Mouse (Mus musculus): Measurements from ENCODE around the gene Jsrp1. TPM values are rescaled to one million over a fixed set of nuclear protein-coding genes. Genes with fewer than 3 reads are reported as not detected.

The Jsrp1 gene
- polyA plus RNA-seq, 1 experiment = 3.2 TPM

- TF ChIP-seq CTCF (conservative IDR thresholded peaks at IDR 0.05; ENCODE audit: insufficient read depth, insufficient read length, low read depth, low read length) (no peak), POLR2A (IDR thresholded peaks at IDR 0.05; ENCODE audit: low read depth, low read length) (peak; percentile 69)
- peak; percentile 100 for DNase-seq
- Histone ChIP-seq H3K4me3 (ENCODE audit: insufficient read depth, low read depth, low read length) (peak within 1 kb of the TSS; percentile 80), H3K36me3 (ENCODE audit: control insufficient read depth, insufficient read depth, low read length) (no peaks in the 10 kb centered on the region), H3K4me1 (ENCODE audit: control insufficient read depth, insufficient read depth, low read length) (peaks cover 26% of the 10 kb centered on the region), H3K27me3 (replicated peaks; ENCODE audit: control insufficient read depth, insufficient read depth, low read length) (no peaks in the 10 kb centered on the region), H3K27ac (ENCODE audit: insufficient read depth, low read depth, low read length) (peak within 1 kb of the TSS; percentile 92)
- under 1% methylated on average over 82 of the region's 82 CpGs for whole genome bisulfite sequencing
Observed at GRCm38 (mm10) chr10:80826151-80827062, 13.1 kb upstream of the Jsrp1 start, which contains the start of gene Oaz1. TSS of gene Oaz1 (plus strand) at chr10:80826656.

GRCm38 (mm10) chr10:80824827-80825226 is 11.5 kb upstream of the Jsrp1 start:
- H3K27me3 ChIP-seq (replicated peaks; ENCODE audit: control insufficient read depth, insufficient read depth, low read length) = no peaks in the 10 kb centered on the region
- no peak overlapping the region for H3K27ac ChIP-seq (ENCODE audit: insufficient read depth, low read depth, low read length)
- WGBS = 58% methylated on average over 2 of the region's 2 CpGs
- no peak for DNase-seq
- no peaks in the 10 kb centered on the region for H3K36me3 ChIP-seq (ENCODE audit: control insufficient read depth, insufficient read depth, low read length)
- H3K4me3 ChIP-seq (ENCODE audit: insufficient read depth, low read depth, low read length) = no peak overlapping the region
- TF ChIP-seq CTCF (conservative IDR thresholded peaks at IDR 0.05; ENCODE audit: insufficient read depth, insufficient read length, low read depth, low read length) (no peak), POLR2A (IDR thresholded peaks at IDR 0.05; ENCODE audit: low read depth, low read length) (no peak)
- peaks cover 16% of the 10 kb centered on the region; the same call in 1 of the 2 replicates for H3K4me1 ChIP-seq (ENCODE audit: control insufficient read depth, insufficient read depth, low read length)

DNA sequence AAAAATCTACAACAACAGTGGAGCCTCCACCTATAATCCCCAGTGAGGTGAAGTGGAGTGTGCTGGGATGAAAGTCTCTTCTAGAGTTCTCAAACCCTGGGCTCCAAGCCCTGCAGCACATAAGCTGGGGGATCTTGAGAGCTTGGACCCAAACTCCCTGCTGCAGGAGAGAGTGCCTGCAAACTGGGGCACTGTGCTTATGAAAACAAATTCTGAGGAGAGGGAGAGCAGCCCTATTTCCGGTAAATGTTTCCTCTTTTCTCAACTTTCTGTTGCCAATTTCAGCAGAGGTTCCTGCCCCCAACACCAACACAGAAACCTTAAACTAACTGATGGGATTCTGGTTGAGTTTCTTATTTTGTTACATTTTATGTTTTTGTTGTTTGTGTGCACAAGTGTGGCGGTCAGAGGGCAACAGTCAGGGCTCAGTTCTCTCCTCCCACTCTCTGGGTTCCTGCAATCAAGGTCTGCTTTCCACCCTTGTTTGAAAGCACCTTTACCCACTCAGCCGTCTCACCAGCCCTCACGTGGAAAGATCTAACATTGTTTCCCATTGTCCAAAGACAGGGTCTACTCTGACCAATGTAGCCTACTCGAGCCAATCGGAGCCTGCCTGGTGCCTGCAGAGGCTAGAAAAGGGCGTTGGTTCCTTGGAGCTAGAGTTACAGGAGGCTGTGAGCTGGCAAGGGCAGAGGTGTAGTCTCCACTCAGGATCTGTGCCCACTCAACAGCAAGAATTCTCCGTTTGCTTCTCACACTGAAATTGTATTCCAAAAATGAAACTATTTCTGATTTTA is 10.7 kb upstream of the Jsrp1 start:
- Histone ChIP-seq H3K36me3 (ENCODE audit: control insufficient read depth, insufficient read depth, low read length) (no peaks in the 10 kb centered on the region), H3K4me1 (ENCODE audit: control insufficient read depth, insufficient read depth, low read length) (peaks cover 14% of the 10 kb centered on the region; the same call in 1 of the 2 replicates), H3K27me3 (replicated peaks; ENCODE audit: control insufficient read depth, insufficient read depth, low read length) (no peaks in the 10 kb centered on the region), H3K4me3 (ENCODE audit: insufficient read depth, low read depth, low read length) (no peak overlapping the region), H3K27ac (ENCODE audit: insufficient read depth, low read depth, low read length) (peak overlapping the region; percentile 20; the same call in 1 of the 2 replicates)
- 21% methylated on average over 8 of the region's 8 CpGs for WGBS
- TF ChIP-seq CTCF (conservative IDR thresholded peaks at IDR 0.05; ENCODE audit: insufficient read depth, insufficient read length, low read depth, low read length) = no peak
- no peak for TF ChIP-seq POLR2A (IDR thresholded peaks at IDR 0.05; ENCODE audit: low read depth, low read length)
- DNase-seq = peak; percentile 59

- no peaks in the 10 kb centered on the region for H3K36me3 ChIP-seq (ENCODE audit: control insufficient read depth, insufficient read depth, low read length)
- TF ChIP-seq CTCF (conservative IDR thresholded peaks at IDR 0.05; ENCODE audit: insufficient read depth, insufficient read length, low read depth, low read length) (no peak), POLR2A (IDR thresholded peaks at IDR 0.05; ENCODE audit: low read depth, low read length) (no peak)
- no peak for DNase-seq
- H3K27ac ChIP-seq (ENCODE audit: insufficient read depth, low read depth, low read length) = no peak overlapping the region
- no peaks in the 10 kb centered on the region for H3K27me3 ChIP-seq (replicated peaks; ENCODE audit: control insufficient read depth, insufficient read depth, low read length)
- H3K4me3 ChIP-seq (ENCODE audit: insufficient read depth, low read depth, low read length) = no peak overlapping the region
- peaks cover 14% of the 10 kb centered on the region; the same call in 1 of the 2 replicates for H3K4me1 ChIP-seq (ENCODE audit: control insufficient read depth, insufficient read depth, low read length)
- WGBS = 87% methylated on average over 1 of the region's 1 CpGs
Observed at GRCm38 (mm10) chr10:80823316-80823715, 10.0 kb upstream of the Jsrp1 start.

DNA sequence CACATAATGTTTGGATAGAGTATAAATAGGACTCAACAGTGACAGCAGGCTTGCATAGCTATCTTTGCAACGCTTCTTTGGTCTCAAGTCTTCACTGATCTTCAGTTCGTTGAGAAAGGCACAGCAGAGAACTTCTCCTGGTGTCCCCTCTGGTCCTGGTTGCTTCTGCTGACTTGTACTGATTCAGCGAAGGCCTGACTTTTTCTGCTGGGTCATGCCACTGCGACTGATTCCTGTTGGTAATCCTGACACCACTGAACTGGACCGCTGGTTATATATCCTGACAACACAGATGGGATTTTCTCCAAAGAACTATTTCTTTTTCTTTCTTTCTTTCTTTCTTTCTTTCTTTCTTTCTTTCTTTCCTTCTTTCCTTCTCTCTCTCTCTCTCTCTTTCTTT is 9.2 kb upstream of the Jsrp1 start:
- Histone ChIP-seq H3K4me3 (ENCODE audit: insufficient read depth, low read depth, low read length) (no peak overlapping the region), H3K27me3 (replicated peaks; ENCODE audit: control insufficient read depth, insufficient read depth, low read length) (no peaks in the 10 kb centered on the region), H3K36me3 (ENCODE audit: control insufficient read depth, insufficient read depth, low read length) (no peaks in the 10 kb centered on the region), H3K27ac (ENCODE audit: insufficient read depth, low read depth, low read length) (no peak overlapping the region), H3K4me1 (ENCODE audit: control insufficient read depth, insufficient read depth, low read length) (peaks cover 10% of the 10 kb centered on the region; the same call in 1 of the 2 replicates)
- no peak for TF ChIP-seq POLR2A (IDR thresholded peaks at IDR 0.05; ENCODE audit: low read depth, low read length)
- no peak for TF ChIP-seq CTCF (conservative IDR thresholded peaks at IDR 0.05; ENCODE audit: insufficient read depth, insufficient read length, low read depth, low read length)
- WGBS = 83% methylated on average over 5 of the region's 5 CpGs
- DNase-seq = no peak

GRCm38 (mm10) chr10:80821991-80822390 is 8.7 kb upstream of the Jsrp1 start:
- Histone ChIP-seq H3K4me3 (ENCODE audit: insufficient read depth, low read depth, low read length) (no peak overlapping the region), H3K36me3 (ENCODE audit: control insufficient read depth, insufficient read depth, low read length) (no peaks in the 10 kb centered on the region), H3K27me3 (replicated peaks; ENCODE audit: control insufficient read depth, insufficient read depth, low read length) (no peaks in the 10 kb centered on the region), H3K4me1 (ENCODE audit: control insufficient read depth, insufficient read depth, low read length) (peaks cover 7% of the 10 kb centered on the region; the same call in 1 of the 2 replicates), H3K27ac (ENCODE audit: insufficient read depth, low read depth, low read length) (no peak overlapping the region)
- peak; percentile 63 for DNase-seq
- TF ChIP-seq POLR2A (IDR thresholded peaks at IDR 0.05; ENCODE audit: low read depth, low read length) = no peak
- TF ChIP-seq CTCF (conservative IDR thresholded peaks at IDR 0.05; ENCODE audit: insufficient read depth, insufficient read length, low read depth, low read length) = peak; percentile 48
- 44% methylated on average over 2 of the region's 2 CpGs for WGBS

Data from kidney, adult 2 months (tissue).